Mouse (Mus musculus) urinary bladder, postnatal 10 days (tissue): ENCODE measurements around the gene Iqschfp.

ENCODE experiments used
- DNase-seq: peaks from one replicate; pipeline ENCODE4 v3.0.0; 2022; ENCODE audit warnings: low spot score

The Iqschfp gene

GRCm38 (mm10) chr3:68351461-68351860 lies 459.4 kb downstream of the Iqschfp start:
- no peak for DNase-seq

- DNase-seq = no peak
These were observed 460.9 kb downstream of the Iqschfp start for GRCm38 (mm10) chr3:68352961-68353360.

DNA sequence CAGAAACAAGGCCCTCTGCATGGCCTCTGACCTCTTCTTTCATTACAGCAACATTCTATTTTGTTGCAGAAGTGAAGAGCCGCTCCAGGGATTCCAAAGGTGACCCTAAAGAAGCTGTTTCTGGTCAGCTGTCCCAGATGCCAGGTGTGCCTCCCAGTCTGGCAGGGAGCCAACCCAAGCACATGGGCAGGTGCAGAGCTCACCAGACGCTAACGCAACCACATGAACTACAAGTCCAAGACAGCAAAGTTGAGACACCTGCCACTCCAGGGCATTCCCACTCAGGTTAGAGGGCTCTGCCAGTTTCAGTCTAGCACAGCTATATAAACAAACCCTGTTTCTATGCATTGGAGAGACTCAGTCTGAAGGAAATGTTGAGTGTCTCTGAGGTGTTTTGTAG lies 461.5 kb downstream of the Iqschfp start:
- no peak for DNase-seq

- DNase-seq = no peak
These were observed 464.5 kb downstream of the Iqschfp start for GRCm38 (mm10) chr3:68356516-68356915.

- DNase-seq = no peak
These were observed 476.0 kb downstream of the Iqschfp start for GRCm38 (mm10) chr3:68368029-68368428.

DNA sequence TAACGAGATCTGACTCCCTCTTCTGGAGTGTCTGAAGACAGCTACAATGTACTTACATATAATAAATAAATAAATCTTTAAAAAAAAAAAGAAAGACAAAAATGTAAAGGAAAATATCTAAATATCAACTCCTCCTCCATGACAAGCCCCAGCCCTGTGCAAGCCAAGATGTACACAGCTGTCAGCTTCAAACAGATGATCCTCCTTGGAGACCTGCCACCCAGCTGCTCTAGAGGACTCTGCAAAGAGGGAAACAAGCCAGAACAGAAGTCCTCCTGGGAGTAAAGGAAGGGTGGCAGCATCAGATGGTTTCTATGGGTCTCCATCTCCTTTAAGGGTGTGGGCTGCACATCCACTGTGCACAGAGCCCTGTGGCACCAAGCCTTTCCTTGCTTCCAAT lies 480.9 kb downstream of the Iqschfp start:
- DNase-seq = no peak

DNA sequence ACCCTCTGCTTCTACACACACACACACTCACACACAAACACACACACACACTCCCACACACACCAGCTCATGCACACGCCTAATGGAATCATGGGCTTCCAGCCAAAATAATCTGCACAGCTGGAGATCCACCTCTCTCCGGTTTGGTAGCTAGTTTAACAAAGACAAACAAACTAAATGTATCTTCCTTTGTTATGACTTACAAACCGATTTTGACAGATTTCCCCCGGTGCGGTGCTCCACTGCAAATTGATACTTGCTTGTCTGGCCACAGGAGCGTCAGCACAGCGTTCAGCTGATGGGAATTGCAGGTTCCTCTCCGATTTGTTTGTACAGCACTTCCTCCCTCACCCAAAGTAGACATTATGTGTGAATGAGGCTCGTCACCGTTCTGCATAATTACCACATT lies 483.1 kb downstream of the Iqschfp start:
- DNase-seq = no peak

DNA sequence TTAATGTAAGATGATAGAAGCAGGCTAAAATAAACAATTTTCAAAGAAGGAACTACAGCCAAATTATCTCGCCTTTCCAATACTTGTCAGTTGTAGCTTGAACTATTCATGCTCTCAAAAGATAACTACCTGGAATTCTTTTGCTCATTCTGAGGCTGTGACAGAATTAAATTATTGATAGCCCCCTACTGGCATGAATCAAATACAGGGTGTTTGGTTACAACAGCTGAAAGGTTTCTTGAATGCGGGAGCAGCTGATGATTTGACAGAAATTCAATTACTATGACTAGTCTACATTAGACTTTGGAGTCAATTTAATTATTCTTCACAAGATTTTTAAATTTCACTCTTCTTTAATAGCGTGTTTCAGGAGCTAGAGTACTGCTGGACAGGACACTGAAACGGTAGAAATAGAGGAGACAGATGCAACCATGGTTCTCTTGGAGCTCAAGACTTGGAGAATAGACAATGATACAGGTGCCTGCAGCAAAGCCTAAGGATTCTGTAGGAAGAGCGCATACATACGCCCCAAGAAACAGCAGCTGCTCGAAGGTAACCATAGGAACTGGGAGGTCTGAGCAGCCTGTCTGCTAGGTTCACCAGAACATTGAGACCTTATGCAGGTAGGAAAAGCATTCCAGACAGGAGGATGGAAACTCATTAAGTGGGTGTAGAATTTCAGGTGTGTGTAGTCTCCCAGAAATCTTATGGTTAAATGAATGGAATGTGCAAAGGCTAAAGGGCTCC lies 485.6 kb downstream of the Iqschfp start:
- no peak for DNase-seq

GRCm38 (mm10) chr3:68378799-68379198 lies 486.8 kb downstream of the Iqschfp start:
- DNase-seq = no peak

GRCm38 (mm10) chr3:68379242-68379641 lies 487.2 kb downstream of the Iqschfp start:
- DNase-seq = no peak

DNA sequence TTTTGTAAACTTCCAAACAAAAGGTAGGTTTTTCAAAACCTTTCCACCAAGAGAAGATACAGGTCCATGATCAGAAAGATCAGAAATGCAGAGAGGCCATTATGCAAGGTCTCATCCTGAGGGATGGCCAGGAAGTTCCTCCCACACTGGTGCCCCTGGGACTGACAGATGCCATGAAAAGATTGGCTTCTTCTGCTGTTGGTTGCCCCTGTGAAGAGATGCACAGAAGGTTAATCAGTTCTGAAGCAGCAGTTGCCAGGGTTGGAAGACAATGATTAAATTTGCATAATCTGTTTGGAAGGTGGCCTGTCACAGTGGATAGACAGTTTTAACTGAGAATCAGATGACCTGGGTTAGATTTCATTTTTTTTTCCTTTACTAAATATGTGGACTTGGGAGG lies 491.6 kb downstream of the Iqschfp start:
- no peak for DNase-seq

- no peak for DNase-seq
These were observed 493.5 kb downstream of the Iqschfp start for GRCm38 (mm10) chr3:68385544-68385943.

DNA sequence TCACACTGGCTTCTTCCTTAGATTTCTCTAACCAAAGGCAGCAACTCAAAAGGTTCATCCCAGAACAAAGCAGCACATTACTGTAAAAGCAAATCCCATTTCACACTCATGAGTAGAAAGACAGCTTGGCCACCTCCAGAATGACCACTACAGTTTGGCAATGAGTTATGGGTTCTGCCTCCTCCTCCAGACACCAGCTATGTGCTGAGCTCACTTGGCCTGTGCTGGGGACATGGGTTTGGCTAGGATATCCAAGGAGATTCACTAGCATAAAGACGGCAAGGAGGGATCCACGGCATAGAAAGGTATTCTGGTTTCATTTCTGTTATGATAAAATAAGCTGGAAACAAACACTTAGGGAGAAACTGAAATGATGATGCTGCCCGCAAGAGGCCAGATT lies 496.0 kb downstream of the Iqschfp start:
- DNase-seq = no peak

GRCm38 (mm10) chr3:68393578-68393977 lies 501.5 kb downstream of the Iqschfp start:
- DNase-seq = no peak

GRCm38 (mm10) chr3:68398691-68399090 lies 506.7 kb downstream of the Iqschfp start:
- no peak for DNase-seq

DNA sequence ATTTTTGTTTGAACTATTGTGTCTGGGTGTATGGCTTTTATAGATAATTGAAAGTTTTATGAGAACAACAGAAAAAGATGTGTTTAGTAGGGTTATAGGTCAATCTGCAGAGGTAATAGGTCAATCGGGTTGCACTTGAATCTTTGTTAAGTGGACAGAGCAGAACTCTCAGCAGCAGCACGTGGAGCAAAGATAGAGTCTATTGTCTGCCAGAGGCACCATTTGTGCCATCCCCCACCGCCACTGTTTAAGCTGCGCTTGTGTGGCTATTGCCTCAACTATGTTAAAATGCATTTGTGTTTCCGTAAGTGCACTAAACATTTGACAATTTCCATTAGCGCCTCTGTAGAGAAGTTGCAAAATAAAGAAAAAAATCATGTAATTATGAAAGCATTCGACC lies 508.1 kb downstream of the Iqschfp start:
- DNase-seq = no peak

DNA sequence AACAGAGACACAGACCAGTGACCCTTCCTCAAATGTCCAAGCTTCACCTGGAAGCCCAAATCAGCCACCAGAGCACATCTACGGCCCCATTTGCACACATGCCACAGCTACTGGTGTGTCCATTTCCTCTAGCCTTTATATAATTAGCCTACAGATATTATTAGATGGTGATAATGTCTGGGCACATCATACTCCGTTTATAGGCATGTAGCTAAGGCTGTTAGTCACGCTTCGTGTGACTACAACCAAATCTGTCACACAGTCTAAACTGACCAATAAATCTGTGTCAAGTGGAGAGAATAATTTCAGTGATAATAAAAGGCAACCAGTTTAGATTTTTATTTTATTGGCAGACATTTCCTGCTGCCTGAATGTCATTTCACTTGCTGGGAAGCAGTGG lies 511.3 kb downstream of the Iqschfp start:
- DNase-seq = no peak

DNA sequence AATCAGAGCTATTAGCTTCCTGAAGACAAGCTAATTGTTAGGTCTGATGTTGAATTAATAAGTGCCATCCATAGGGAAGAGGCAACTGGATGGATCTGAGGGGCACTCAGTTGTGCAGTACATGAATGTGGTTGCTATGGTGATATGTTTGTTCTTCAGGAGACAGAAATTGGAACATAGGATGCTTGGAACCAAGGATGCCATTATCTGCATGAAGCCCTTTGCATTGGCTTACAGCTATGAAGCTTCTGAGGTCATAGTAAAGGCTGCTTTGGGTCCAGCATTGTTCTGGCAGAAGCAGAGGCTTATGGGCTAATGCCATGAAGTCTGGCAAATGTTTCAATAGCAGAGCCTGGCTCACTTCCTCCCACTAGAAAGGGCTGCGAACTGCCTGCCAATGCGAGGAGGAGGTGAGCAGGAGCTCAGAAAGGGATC lies 511.8 kb downstream of the Iqschfp start:
- DNase-seq = no peak

DNA sequence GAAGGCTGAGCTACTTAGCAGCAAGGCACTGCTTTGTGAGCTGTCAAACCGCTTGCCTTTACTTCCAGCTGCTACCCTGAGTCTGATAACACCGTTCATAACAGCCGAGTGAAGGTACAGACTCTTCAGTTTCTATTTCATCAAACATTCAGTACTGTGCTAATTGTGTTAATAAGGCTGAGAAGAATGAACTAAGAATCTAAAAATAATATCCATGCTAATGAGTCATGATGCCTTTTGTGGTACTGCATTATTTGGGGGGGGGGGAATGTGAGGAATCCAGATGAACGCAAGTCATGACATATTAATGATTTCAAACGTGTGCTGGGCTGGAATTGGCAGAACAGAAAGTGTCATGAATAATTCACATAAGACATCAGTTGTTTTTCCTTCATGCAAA lies 513.7 kb downstream of the Iqschfp start:
- no peak for DNase-seq

- no peak for DNase-seq
These were observed 520.2 kb downstream of the Iqschfp start for GRCm38 (mm10) chr3:68412262-68412661.

DNA sequence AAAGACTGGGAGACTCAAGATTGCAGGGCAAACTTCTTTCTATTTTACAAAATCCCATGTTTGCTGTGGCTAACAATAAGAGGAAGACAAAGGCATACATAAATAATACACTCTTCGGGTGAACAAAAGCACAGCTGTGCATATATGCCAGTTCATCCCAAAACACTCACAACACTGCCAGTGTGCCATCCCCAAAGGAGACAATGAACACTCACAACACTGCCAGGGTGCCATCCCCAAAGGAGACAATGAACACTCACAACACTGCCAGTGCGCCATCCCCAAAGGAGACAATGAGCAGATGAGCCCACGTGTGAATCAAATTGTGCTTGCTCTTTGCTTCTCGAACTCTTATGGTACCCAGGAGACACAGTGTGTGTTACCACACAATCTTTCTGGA lies 527.8 kb downstream of the Iqschfp start:
- no peak for DNase-seq

GRCm38 (mm10) chr3:68420927-68421326 lies 528.9 kb downstream of the Iqschfp start:
- DNase-seq = no peak

DNA sequence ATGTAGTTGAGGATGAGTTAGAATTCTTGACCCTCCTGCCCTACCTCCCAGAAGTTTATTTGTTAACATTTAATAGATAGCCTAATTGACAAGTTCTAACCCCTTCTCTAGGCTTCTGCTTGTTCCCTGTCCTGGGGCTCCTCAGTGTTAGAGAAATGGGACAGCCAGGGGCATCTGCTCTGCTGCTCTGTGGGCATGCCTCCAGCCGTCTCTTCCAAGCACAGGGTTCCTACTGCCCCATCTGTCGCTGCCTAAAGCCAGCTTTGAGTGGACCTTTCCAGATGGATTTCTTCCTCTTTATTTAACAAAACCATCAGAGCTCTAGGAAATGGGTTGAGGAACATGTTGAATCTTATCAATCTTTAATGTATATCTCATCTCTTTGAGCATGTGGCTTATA lies 529.8 kb downstream of the Iqschfp start:
- DNase-seq = no peak

DNA sequence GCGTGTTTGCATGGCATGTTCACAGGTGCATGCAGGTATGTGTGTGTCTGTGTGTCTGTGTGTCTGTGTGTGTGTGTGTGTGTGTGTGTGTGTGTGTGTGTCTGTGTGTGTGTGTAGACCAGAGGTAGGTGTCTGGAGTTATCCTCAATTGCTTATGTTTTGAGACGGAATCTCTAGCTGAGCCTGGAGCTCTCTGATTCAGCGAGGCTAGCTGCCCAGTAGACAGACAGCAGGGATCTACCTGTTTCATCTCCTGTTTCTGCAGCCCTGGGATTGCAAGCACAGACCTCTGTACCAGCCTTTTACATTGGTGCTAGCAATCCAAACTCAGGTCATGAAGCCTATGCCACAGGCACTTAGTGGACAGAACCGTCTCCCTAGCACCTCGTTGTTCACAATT lies 536.0 kb downstream of the Iqschfp start:
- DNase-seq = no peak
